Mouse (Mus musculus) heart, embryonic 14.5 days (tissue): ENCODE results near the gene Mthfd1l. TPM values are rescaled to one million over a fixed set of nuclear protein-coding genes. Genes with fewer than 3 reads are reported as not detected.

ENCODE experiments used
- ATAC-seq: fragments of 200-750 bp; cut with Nextera tagmentation; 2 replicates; pipeline ENCODE4 v1.8.0; 2017; ENCODE audit warnings: low read depth, moderate TSS enrichment; ENCODE audit not compliant: insufficient number of reproducible peaks, insufficient read depth, low FRiP score
- H3K27ac ChIP-seq, 2 experiments: fragments of 200-500 bp in 1 of 2; fragments of 300-500 bp in 1 of 2; sonication (generic) in 1 of 2; replicated peaks in 1 of 2; 2 replicates each; pipeline ENCODE4 v1.5.1; 2012 to 2014; ENCODE audit warnings: low read depth in 2 of 2, low read length in 2 of 2, control low read depth in 1 of 2, mild to moderate bottlenecking in 1 of 2, mixed read lengths in 1 of 2; ENCODE audit not compliant: control insufficient read depth in 1 of 2, insufficient read depth in 1 of 2
- H3K27me3 ChIP-seq: fragments of 300-500 bp; sonication (generic); 2 replicates; pipeline ENCODE4 v1.6.1; 2014; ENCODE audit warnings: mild to moderate bottlenecking, low read length, control low read depth; ENCODE audit not compliant: control insufficient read depth, insufficient read depth
- H3K36me3 ChIP-seq: fragments of 300-500 bp; sonication (generic); 2 replicates; pipeline ENCODE4 v1.6.1; 2014; ENCODE audit warnings: mild to moderate bottlenecking, control low read depth, low read length, mixed read lengths; ENCODE audit not compliant: control insufficient read depth, insufficient read depth
- H3K4me1 ChIP-seq, 2 experiments: fragments of 200-500 bp in 1 of 2; fragments of 300-500 bp in 1 of 2; sonication (generic) in 1 of 2; 2 replicates each; pipeline ENCODE4 v1.6.1; 2012 to 2014; ENCODE audit warnings: low read length in 2 of 2, control low read depth in 1 of 2, mixed read lengths in 1 of 2; ENCODE audit not compliant: control insufficient read depth in 2 of 2, insufficient read depth in 2 of 2
- H3K4me2 ChIP-seq: fragments of 300-500 bp; sonication (generic); 2 replicates; pipeline ENCODE4 v1.6.1; 2014; ENCODE audit warnings: mild to moderate bottlenecking, low read length
- H3K4me3 ChIP-seq, 2 experiments: fragments of 200-500 bp in 1 of 2; fragments of 300-500 bp in 1 of 2; sonication (generic) in 1 of 2; 2 replicates each; pipeline ENCODE4 v1.5.1; 2012 to 2014; ENCODE audit warnings: low read length in 2 of 2, mild to moderate bottlenecking in 2 of 2, control low read depth in 1 of 2, low read depth in 1 of 2, moderate library complexity in 1 of 2; ENCODE audit not compliant: control insufficient read depth in 1 of 2, insufficient read depth in 1 of 2
- H3K9ac ChIP-seq: fragments of 300-500 bp; sonication (generic); 2 replicates; pipeline ENCODE4 v1.6.1; 2014; ENCODE audit warnings: mild to moderate bottlenecking, low read length
- H3K9me3 ChIP-seq: fragments of 300-500 bp; sonication (generic); 2 replicates; pipeline ENCODE4 v1.6.1; 2016; ENCODE audit warnings: low read length, control low read depth; ENCODE audit not compliant: control insufficient read depth
- WGBS: fragments of 180-500 bp; shearing (Covaris S2); extraction: QIAGEN DNeasy Blood & Tissue Kit; methylation state at CpG from one replicate; pipeline ENCODE4 v1.1.7; 2014; 5-methylcytosine and 5-hydroxymethylcytosine counted together
- polyA plus RNA-seq: library from polyadenylated mRNA; unstranded; fragments of >200 nt; fragmentation: Nextera tagmentation; extraction: Ambion mirVana; gene quantifications from 2 replicates; pipeline ENCODE4 v1.2.1, GENCODE M21; 2014

Gene Mthfd1l
- polyA plus RNA-seq, 1 experiment from 2014 or later: 8.8 TPM

GRCm38 (mm10) chr10:4177285-4177684, 204.4 kb downstream of the Mthfd1l start:
- no peak overlapping the region for H3K27ac ChIP-seq
- no peak for ATAC-seq

GRCm38 (mm10) chr10:4179049-4179790, 206.3 kb downstream of the Mthfd1l start:
- no peak for ATAC-seq
- 79% methylated on average over 7 of the region's 7 CpGs for WGBS
- H3K9ac ChIP-seq: no peak overlapping the region
- H3K27ac ChIP-seq: no peak overlapping the region
- H3K4me3 ChIP-seq: no peak overlapping the region
- peaks cover 5 to 8% of the 10 kb centered on the region in 2 experiments; a peak in 1 of 4 replicates for H3K4me1 ChIP-seq
- H3K36me3 ChIP-seq: no peaks in the 10 kb centered on the region
- no peaks in the 10 kb centered on the region for H3K9me3 ChIP-seq
- H3K4me2 ChIP-seq: no peak overlapping the region
- no peaks in the 10 kb centered on the region for H3K27me3 ChIP-seq

More at GRCm38 (mm10) chr10:4177285-4177684, 204.4 kb downstream of the Mthfd1l start:
- Histone ChIP-seq H3K36me3 (no peaks in the 10 kb centered on the region), H3K9me3 (no peaks in the 10 kb centered on the region), H3K4me1 (peaks cover 1 to 7% of the 10 kb centered on the region in 2 experiments; a peak in 1 of 4 replicates), H3K9ac (no peak overlapping the region), H3K4me3 (no peak overlapping the region), H3K4me2 (no peak overlapping the region), H3K27me3 (no peaks in the 10 kb centered on the region)
- WGBS: 77% methylated on average over 4 of the region's 4 CpGs

GRCm38 (mm10) chr10:4181953-4182352, 209.0 kb downstream of the Mthfd1l start:
- 54% methylated on average over 1 of the region's 1 CpGs for WGBS
- no peaks in the 10 kb centered on the region for H3K27me3 ChIP-seq
- H3K36me3 ChIP-seq: no peaks in the 10 kb centered on the region
- no peaks in the 10 kb centered on the region for H3K9me3 ChIP-seq
- ATAC-seq: peak; percentile 44; the same call in 1 of the 2 replicates
- H3K4me1 ChIP-seq: peaks cover 10 to 11% of the 10 kb centered on the region in 2 experiments
- no peak overlapping the region for H3K4me3 ChIP-seq
- H3K9ac ChIP-seq: no peak overlapping the region
- peak overlapping the region; percentile 46 to 65 for H3K27ac ChIP-seq
- no peak overlapping the region for H3K4me2 ChIP-seq

GRCm38 (mm10) chr10:4182406-4182805, 209.5 kb downstream of the Mthfd1l start:
- H3K27me3 ChIP-seq: no peaks in the 10 kb centered on the region
- 68% methylated on average over 2 of the region's 2 CpGs for WGBS
- no peak for ATAC-seq
- H3K9ac ChIP-seq: no peak overlapping the region
- no peaks in the 10 kb centered on the region for H3K36me3 ChIP-seq
- H3K9me3 ChIP-seq: no peaks in the 10 kb centered on the region
- H3K4me3 ChIP-seq: no peak overlapping the region
- peaks cover 10 to 11% of the 10 kb centered on the region in 2 experiments for H3K4me1 ChIP-seq
- peak overlapping the region in 1 of 2 experiments; percentile 14; a peak in 2 of 4 replicates for H3K27ac ChIP-seq
- H3K4me2 ChIP-seq: no peak overlapping the region

GRCm38 (mm10) chr10:4188614-4189402, 215.9 kb downstream of the Mthfd1l start:
- no peaks in the 10 kb centered on the region for H3K36me3 ChIP-seq
- H3K4me1 ChIP-seq: peaks cover 9 to 11% of the 10 kb centered on the region in 2 experiments
- H3K9me3 ChIP-seq: no peaks in the 10 kb centered on the region
- peak; percentile 61 for ATAC-seq
- H3K9ac ChIP-seq: no peak overlapping the region
- no peak overlapping the region for H3K4me2 ChIP-seq
- H3K27me3 ChIP-seq: no peaks in the 10 kb centered on the region
- 56% methylated on average over 18 of the region's 18 CpGs for WGBS
- H3K27ac ChIP-seq: no peak overlapping the region
- H3K4me3 ChIP-seq: no peak overlapping the region

- Histone ChIP-seq H3K4me1 (peaks cover 9 to 11% of the 10 kb centered on the region in 2 experiments), H3K4me2 (no peak overlapping the region), H3K9me3 (no peaks in the 10 kb centered on the region), H3K9ac (no peak overlapping the region), H3K27ac (no peak overlapping the region), H3K4me3 (no peak overlapping the region), H3K27me3 (no peaks in the 10 kb centered on the region), H3K36me3 (no peaks in the 10 kb centered on the region)
- no peak for ATAC-seq
- WGBS: 84% methylated on average over 6 of the region's 6 CpGs
These were observed 216.5 kb downstream of the Mthfd1l start for GRCm38 (mm10) chr10:4189422-4189821.

- Histone ChIP-seq H3K36me3 (no peaks in the 10 kb centered on the region), H3K9ac (no peak overlapping the region), H3K27ac (no peak overlapping the region), H3K4me2 (no peak overlapping the region), H3K27me3 (no peaks in the 10 kb centered on the region), H3K9me3 (no peaks in the 10 kb centered on the region), H3K4me1 (no peaks in the 10 kb centered on the region), H3K4me3 (no peak overlapping the region)
- WGBS: 72% methylated on average over 6 of the region's 6 CpGs
- no peak for ATAC-seq
These were observed 226.1 kb downstream of the Mthfd1l start for GRCm38 (mm10) chr10:4198978-4199377.
